Mouse (Mus musculus): ENCODE measurements at regions not wholly inside any gene's neighbourhood (a gene's known extent, or its start where the extent isn't known, plus 50 kb on each side); places are given as distances from the start of the nearest gene placed in this dataset.

GRCm38 (mm10) chr3:41160648-41161047 lies 77.8 kb upstream of the Pgrmc2 start:
- H3K27me3 ChIP-seq (replicated peaks): no peaks in the 10 kb centered on the region
- no peak for ATAC-seq
- H3K4me1 ChIP-seq: peaks cover 62% of the 10 kb centered on the region
- H3K9me3 ChIP-seq (replicated peaks): no peaks in the 10 kb centered on the region
- no peak overlapping the region for H3K27ac ChIP-seq
- H3K9ac ChIP-seq: no peak overlapping the region
- H3K4me3 ChIP-seq: no peak overlapping the region
- no peaks in the 10 kb centered on the region for H3K36me3 ChIP-seq
- H3K4me2 ChIP-seq: no peak overlapping the region

- no peaks in the 10 kb centered on the region for H3K27me3 ChIP-seq (replicated peaks)
- peaks cover 56% of the 10 kb centered on the region for H3K4me1 ChIP-seq
- H3K9ac ChIP-seq: no peak overlapping the region
- no peaks in the 10 kb centered on the region for H3K36me3 ChIP-seq
- H3K4me3 ChIP-seq: no peak overlapping the region
- ATAC-seq: no peak
- H3K9me3 ChIP-seq (replicated peaks): no peaks in the 10 kb centered on the region
- WGBS (ENCODE audit: insufficient replicate concordance): 54% methylated on average over 12 of the region's 12 CpGs
- H3K4me2 ChIP-seq: no peak overlapping the region
- peak overlapping the region; percentile 64; the same call in 1 of the 2 replicates for H3K27ac ChIP-seq
Observed at GRCm38 (mm10) chr3:41158314-41158973, 75.6 kb upstream of the Pgrmc2 start.

- Histone ChIP-seq H3K9me3 (replicated peaks) (no peaks in the 10 kb centered on the region), H3K4me1 (peaks cover 52% of the 10 kb centered on the region), H3K27ac (peak overlapping the region; percentile 64), H3K9ac (no peak overlapping the region), H3K27me3 (replicated peaks) (no peaks in the 10 kb centered on the region), H3K4me3 (no peak overlapping the region), H3K36me3 (no peaks in the 10 kb centered on the region), H3K4me2 (no peak overlapping the region)
- ATAC-seq: no peak
- WGBS (ENCODE audit: insufficient replicate concordance): 86% methylated on average over 3 of the region's 3 CpGs
Observed at GRCm38 (mm10) chr3:41157428-41157827, 74.6 kb upstream of the Pgrmc2 start.

- H3K4me3 ChIP-seq: no peak overlapping the region
- WGBS (ENCODE audit: insufficient replicate concordance): 84% methylated on average over 2 of the region's 2 CpGs
- H3K27ac ChIP-seq: peak overlapping the region; percentile 64
- peak overlapping the region; percentile 20; the same call in 1 of the 2 replicates for H3K9ac ChIP-seq
- peak; percentile 65; the same call in 1 of the 2 replicates for ATAC-seq
- H3K36me3 ChIP-seq: no peaks in the 10 kb centered on the region
- H3K4me2 ChIP-seq: peak overlapping the region; percentile 16; the same call in 1 of the 2 replicates
- H3K9me3 ChIP-seq (replicated peaks): no peaks in the 10 kb centered on the region
- peaks cover 50% of the 10 kb centered on the region for H3K4me1 ChIP-seq
- no peaks in the 10 kb centered on the region for H3K27me3 ChIP-seq (replicated peaks)
Observed at GRCm38 (mm10) chr3:41156562-41156961, 73.7 kb upstream of the Pgrmc2 start.

GRCm38 (mm10) chr3:41155132-41155760 lies 72.4 kb upstream of the Pgrmc2 start:
- Histone ChIP-seq H3K4me2 (peak overlapping the region; percentile 55), H3K36me3 (no peaks in the 10 kb centered on the region), H3K9me3 (replicated peaks) (no peaks in the 10 kb centered on the region), H3K27ac (peak overlapping the region; percentile 88), H3K27me3 (replicated peaks) (no peaks in the 10 kb centered on the region), H3K9ac (peak overlapping the region; percentile 55; the same call in 1 of the 2 replicates), H3K4me3 (peak overlapping the region; percentile 8; the same call in 1 of the 2 replicates), H3K4me1 (peaks cover 50% of the 10 kb centered on the region)
- WGBS (ENCODE audit: insufficient replicate concordance): 58% methylated on average over 9 of the region's 9 CpGs
- ATAC-seq: peak; percentile 99

- H3K36me3 ChIP-seq: no peaks in the 10 kb centered on the region
- 50% methylated on average over 1 of the region's 1 CpGs for WGBS (ENCODE audit: insufficient replicate concordance)
- peaks cover 50% of the 10 kb centered on the region for H3K4me1 ChIP-seq
Observed at GRCm38 (mm10) chr3:41154402-41154801, 71.6 kb upstream of the Pgrmc2 start.

GRCm38 (mm10) chr3:41151989-41152388 lies 69.1 kb upstream of the Pgrmc2 start:
- Histone ChIP-seq H3K4me1 (peaks cover 31% of the 10 kb centered on the region), H3K9me3 (replicated peaks) (no peaks in the 10 kb centered on the region), H3K9ac (no peak overlapping the region), H3K27me3 (replicated peaks) (no peaks in the 10 kb centered on the region), H3K36me3 (no peaks in the 10 kb centered on the region), H3K4me2 (no peak overlapping the region), H3K4me3 (no peak overlapping the region), H3K27ac (no peak overlapping the region)
- no peak for ATAC-seq
- WGBS (ENCODE audit: insufficient replicate concordance): 60% methylated on average over 7 of the region's 7 CpGs

More at GRCm38 (mm10) chr3:41154402-41154801, 71.6 kb upstream of the Pgrmc2 start:
- no peak overlapping the region for H3K4me2 ChIP-seq
- H3K27ac ChIP-seq: no peak overlapping the region
- no peak overlapping the region for H3K4me3 ChIP-seq
- ATAC-seq: no peak
- no peaks in the 10 kb centered on the region for H3K9me3 ChIP-seq (replicated peaks)
- H3K27me3 ChIP-seq (replicated peaks): no peaks in the 10 kb centered on the region
- H3K9ac ChIP-seq: no peak overlapping the region

- H3K4me3 ChIP-seq: no peak overlapping the region
- H3K4me2 ChIP-seq: no peak overlapping the region
- no peak overlapping the region for H3K27ac ChIP-seq
- H3K36me3 ChIP-seq: no peaks in the 10 kb centered on the region
- peaks cover 7% of the 10 kb centered on the region for H3K9me3 ChIP-seq (replicated peaks)
- no peak overlapping the region for H3K9ac ChIP-seq
- no peak for ATAC-seq
- 0 out of 2 replicates have a peak, but pooled peaks cover 3% of the 10 kb centered on the region for H3K27me3 ChIP-seq (replicated peaks)
- no peaks in the 10 kb centered on the region for H3K4me1 ChIP-seq
- WGBS (ENCODE audit: insufficient replicate concordance): 71% methylated on average over 4 of the region's 4 CpGs
Observed at GRCm38 (mm10) chr3:41140391-41140790, 57.5 kb upstream of the Pgrmc2 start.

GRCm38 (mm10) chr3:41137931-41138330 lies 55.1 kb upstream of the Pgrmc2 start:
- Histone ChIP-seq H3K27ac (no peak overlapping the region), H3K9ac (no peak overlapping the region), H3K9me3 (replicated peaks) (peaks cover 7% of the 10 kb centered on the region), H3K4me3 (no peak overlapping the region), H3K36me3 (no peaks in the 10 kb centered on the region), H3K27me3 (replicated peaks) (no peaks in the 10 kb centered on the region), H3K4me2 (no peak overlapping the region), H3K4me1 (no peaks in the 10 kb centered on the region)
- WGBS (ENCODE audit: insufficient replicate concordance): 66% methylated on average over 1 of the region's 1 CpGs
- ATAC-seq: no peak

- ATAC-seq: no peak
- Histone ChIP-seq H3K9me3 (replicated peaks) (no peaks in the 10 kb centered on the region), H3K27ac (no peak overlapping the region)
Observed at GRCm38 (mm10) chr3:41132889-41133288, 50.0 kb upstream of the Pgrmc2 start.

More at GRCm38 (mm10) chr3:41132889-41133288, 50.0 kb upstream of the Pgrmc2 start:
- Histone ChIP-seq H3K4me3 (no peak overlapping the region), H3K27me3 (replicated peaks) (peaks cover 5% of the 10 kb centered on the region; the same call in 1 of the 2 replicates), H3K4me1 (no peaks in the 10 kb centered on the region), H3K4me2 (no peak overlapping the region), H3K36me3 (no peaks in the 10 kb centered on the region), H3K9ac (no peak overlapping the region)
- 57% methylated on average over 6 of the region's 6 CpGs for WGBS (ENCODE audit: insufficient replicate concordance)

Data from liver, embryonic 12.5 days (tissue).